Mouse (Mus musculus): ENCODE data around the gene Thrap3.

Gene Thrap3

GRCm38 (mm10) chr4:126165092-126165491 is 37.5 kb downstream of the Thrap3 start:
- WGBS, result 69% methylated on average over 10 of the region's 10 CpGs

- 74% methylated on average over 4 of the region's 4 CpGs for WGBS
Observed at GRCm38 (mm10) chr4:126163685-126164084, 38.9 kb downstream of the Thrap3 start.

- WGBS, result 20% methylated on average over 22 of the region's 22 CpGs
Observed at GRCm38 (mm10) chr4:126163067-126163659, 39.4 kb downstream of the Thrap3 start, which contains the start of gene Sh3d21. Sh3d21 (minus strand) TSS chr4:126163491.

- WGBS, result under 1% methylated on average over 44 of the region's 44 CpGs
Observed at GRCm38 (mm10) chr4:126162544-126163066, 40.0 kb downstream of the Thrap3 start.

- 82% methylated on average over 9 of the region's 9 CpGs for WGBS
Observed at GRCm38 (mm10) chr4:126161986-126162385, 40.6 kb downstream of the Thrap3 start.

- WGBS, result 86% methylated on average over 6 of the region's 6 CpGs
Observed at GRCm38 (mm10) chr4:126161456-126161855, 41.1 kb downstream of the Thrap3 start.

GRCm38 (mm10) chr4:126160981-126161380 is 41.6 kb downstream of the Thrap3 start:
- WGBS, result 92% methylated on average over 8 of the region's 8 CpGs

- 45% methylated on average over 8 of the region's 8 CpGs for WGBS
Observed at GRCm38 (mm10) chr4:126159455-126159854, 43.1 kb downstream of the Thrap3 start.

- WGBS, result 94% methylated on average over 6 of the region's 6 CpGs
Observed at GRCm38 (mm10) chr4:126157562-126157961, 45.0 kb downstream of the Thrap3 start.

GRCm38 (mm10) chr4:126156617-126157016 is 45.9 kb downstream of the Thrap3 start:
- WGBS, result 63% methylated on average over 5 of the region's 5 CpGs

GRCm38 (mm10) chr4:126155869-126156268 is 46.7 kb downstream of the Thrap3 start:
- 68% methylated on average over 2 of the region's 2 CpGs for WGBS

GRCm38 (mm10) chr4:126155183-126155582 is 47.4 kb downstream of the Thrap3 start:
- WGBS, result 65% methylated on average over 4 of the region's 4 CpGs

- 60% methylated on average over 14 of the region's 14 CpGs for WGBS
Observed at GRCm38 (mm10) chr4:126152864-126153263, 49.7 kb downstream of the Thrap3 start.

GRCm38 (mm10) chr4:126151701-126152440 is 50.7 kb downstream of the Thrap3 start:
- 86% methylated on average over 16 of the region's 16 CpGs for WGBS

- 84% methylated on average over 6 of the region's 6 CpGs for WGBS
Observed at GRCm38 (mm10) chr4:126150949-126151320, 51.6 kb downstream of the Thrap3 start.

GRCm38 (mm10) chr4:126150297-126150948 is 52.1 kb downstream of the Thrap3 start:
- 70% methylated on average over 16 of the region's 16 CpGs for WGBS

GRCm38 (mm10) chr4:126149798-126150197 is 52.8 kb downstream of the Thrap3 start:
- WGBS, result 68% methylated on average over 10 of the region's 10 CpGs

- WGBS, result 45% methylated on average over 42 of the region's 42 CpGs
Observed at GRCm38 (mm10) chr4:126149041-126149676, 53.4 kb downstream of the Thrap3 start.

- 1% methylated on average over 67 of the region's 67 CpGs for WGBS
Observed at GRCm38 (mm10) chr4:126148161-126148961, 54.2 kb downstream of the Thrap3 start.

GRCm38 (mm10) chr4:126147533-126148160 is 54.9 kb downstream of the Thrap3 start, which contains the start of gene Eva1b:
Eva1b (plus strand) TSS chr4:126147744.
- WGBS, result 26% methylated on average over 24 of the region's 24 CpGs
